Mouse (Mus musculus) CH12F3 (cell line): Measurements from ENCODE around the gene Rln3.
"Not testable (repeated sequence)": the region's sequence is repeated elsewhere in the genome, so short reads cannot be mapped to it uniquely, and the experiment has no call there.

Source experiments
- in situ Hi-C: fragments of 300-500 bp; cut with MboI; formaldehyde crosslinking; loops from 2 replicates; pipeline ENCODE4 v1.14.3; 2020; ENCODE audit warnings: low sequenced_read_pairs

The Rln3 gene

DNA sequence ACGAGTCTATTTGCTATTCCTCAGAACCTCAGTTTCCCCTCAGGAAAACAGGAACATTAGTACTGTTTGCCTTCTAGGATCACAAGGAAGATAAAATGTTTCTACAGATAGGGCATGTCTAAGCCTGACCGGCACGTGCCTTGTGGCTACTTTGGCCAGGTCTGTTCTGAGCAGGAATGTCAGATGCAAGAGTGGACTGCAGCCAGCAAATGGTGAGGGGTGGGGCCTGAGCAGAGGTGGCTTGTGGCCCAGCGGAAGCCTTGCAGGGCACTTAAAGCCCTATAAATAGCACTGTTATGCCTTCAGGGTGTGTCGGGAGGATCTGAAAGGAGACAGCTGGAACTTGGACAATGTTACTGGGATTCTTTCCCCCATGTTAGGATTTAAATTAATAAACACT lies 21.7 kb downstream of the Rln3 start:
- in situ Hi-C loops = no loop called here

DNA sequence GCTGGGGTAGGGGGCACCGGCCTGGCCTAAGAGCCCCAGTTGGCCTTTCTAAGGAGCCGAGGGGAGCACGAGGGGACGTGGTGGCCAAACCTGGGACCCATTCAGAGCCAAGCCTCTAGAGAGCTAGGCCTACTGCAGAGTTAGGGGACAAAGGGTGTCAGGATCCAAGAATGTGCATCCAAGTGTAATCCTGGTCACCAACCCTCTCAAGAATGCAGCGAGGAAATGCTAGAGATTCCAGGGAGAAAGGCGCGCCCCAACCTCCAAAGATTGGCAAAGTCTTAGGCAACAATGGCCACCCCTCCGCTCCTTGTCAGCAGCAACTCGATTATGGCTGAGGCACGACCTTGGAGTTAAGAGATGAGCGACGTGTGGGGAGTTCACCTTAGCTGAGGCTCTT lies 23.2 kb downstream of the Rln3 start:
- in situ Hi-C loops = no loop called here

DNA sequence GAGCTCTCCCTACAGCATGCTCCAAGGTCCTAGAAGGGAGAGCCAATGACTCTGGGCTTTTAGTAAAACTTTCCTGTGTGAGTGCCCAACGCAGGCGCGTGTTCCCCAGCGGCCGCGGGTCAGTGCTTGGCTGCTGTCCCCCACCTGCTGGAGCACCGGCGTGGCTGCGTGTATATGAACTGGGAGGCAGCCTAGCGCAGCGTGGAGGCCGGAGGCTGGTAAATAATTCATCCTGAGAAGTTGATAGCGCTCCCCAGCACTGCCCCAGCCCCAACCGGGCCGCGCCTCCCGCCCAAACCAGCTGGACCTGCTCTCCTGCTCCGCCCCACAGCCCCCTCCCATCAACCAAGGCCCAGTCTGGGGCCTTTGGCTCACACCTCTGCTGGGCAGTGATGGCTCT lies 23.7 kb downstream of the Rln3 start, which contains the start of gene Palm3:
Palm3 (plus strand) TSS at position 376 of the 400 bp plus-strand sequence.
- in situ Hi-C loops = no loop called here

DNA sequence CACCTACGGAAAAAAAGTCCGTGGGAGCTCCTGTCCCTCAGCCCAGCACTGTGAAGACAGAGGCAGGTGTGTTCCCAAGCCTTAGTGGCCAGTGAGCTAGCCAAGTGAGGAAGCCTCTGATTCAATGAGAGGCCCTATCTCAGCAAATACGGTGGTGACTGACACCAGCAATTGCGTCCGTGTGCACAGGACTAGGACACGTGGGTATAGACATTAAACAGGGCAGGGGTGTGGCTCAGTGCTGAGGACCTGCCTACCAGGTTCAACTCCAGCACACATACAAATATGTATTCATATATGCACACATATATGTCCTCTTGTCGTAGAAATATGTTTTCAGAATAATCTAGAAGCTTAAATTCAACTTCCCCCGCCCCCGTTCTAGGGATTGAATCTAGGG lies 25.1 kb downstream of the Rln3 start:
- in situ Hi-C loops = no loop called here

DNA sequence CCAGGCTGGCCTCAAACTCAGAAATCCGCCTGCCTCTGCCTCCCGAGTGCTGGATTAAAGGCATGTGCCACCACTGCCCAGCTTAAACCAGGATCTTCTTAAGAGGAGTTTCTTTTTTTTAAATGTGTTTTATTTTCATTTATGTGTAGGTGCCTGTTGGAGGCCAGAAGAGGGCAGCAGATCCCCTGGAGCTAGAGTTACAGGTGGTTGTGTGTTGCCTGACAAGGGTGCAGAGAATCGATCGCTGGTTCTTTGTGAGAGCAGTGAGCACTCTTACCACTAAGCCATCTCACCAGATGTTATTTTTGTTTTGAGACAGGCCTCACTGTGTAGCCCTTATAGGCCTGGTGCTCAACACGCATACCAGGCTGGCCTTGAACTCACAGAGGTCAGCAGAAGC lies 29.0 kb downstream of the Rln3 start:
- in situ Hi-C loops = no loop called here

DNA sequence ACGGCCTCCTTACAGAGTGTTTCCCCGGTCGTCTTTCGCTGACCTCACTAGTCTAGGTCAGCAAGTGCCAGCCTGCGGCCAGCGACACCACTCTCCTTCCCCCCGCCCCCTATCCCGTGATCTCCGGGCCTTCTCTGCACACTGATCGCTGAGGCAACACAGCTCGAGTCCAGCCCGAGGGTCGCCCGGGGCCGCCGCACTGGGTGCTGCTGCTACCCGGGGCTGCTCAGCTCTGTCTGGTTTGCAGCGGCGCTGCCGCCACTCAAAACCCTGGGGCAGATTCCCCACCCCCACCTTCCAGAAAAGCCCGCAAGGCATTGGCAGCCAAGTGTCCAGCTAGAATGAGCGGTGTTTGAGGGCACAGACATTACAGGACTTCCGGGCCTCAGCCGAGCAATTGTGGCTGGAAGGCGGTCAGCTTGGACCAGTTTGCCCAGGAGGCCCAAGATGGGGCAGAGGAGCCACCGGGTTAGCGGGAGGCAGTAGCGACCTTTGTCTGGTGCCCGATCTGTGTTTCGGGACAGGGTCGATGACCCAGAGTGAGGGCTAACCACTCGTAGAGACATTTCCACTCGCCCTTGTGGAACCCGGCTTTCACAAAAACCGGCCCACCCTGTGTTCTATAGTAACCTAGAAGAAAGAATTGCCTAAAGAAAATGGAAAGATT lies 32.2 kb downstream of the Rln3 start:
- in situ Hi-C loops = no loop called here

DNA sequence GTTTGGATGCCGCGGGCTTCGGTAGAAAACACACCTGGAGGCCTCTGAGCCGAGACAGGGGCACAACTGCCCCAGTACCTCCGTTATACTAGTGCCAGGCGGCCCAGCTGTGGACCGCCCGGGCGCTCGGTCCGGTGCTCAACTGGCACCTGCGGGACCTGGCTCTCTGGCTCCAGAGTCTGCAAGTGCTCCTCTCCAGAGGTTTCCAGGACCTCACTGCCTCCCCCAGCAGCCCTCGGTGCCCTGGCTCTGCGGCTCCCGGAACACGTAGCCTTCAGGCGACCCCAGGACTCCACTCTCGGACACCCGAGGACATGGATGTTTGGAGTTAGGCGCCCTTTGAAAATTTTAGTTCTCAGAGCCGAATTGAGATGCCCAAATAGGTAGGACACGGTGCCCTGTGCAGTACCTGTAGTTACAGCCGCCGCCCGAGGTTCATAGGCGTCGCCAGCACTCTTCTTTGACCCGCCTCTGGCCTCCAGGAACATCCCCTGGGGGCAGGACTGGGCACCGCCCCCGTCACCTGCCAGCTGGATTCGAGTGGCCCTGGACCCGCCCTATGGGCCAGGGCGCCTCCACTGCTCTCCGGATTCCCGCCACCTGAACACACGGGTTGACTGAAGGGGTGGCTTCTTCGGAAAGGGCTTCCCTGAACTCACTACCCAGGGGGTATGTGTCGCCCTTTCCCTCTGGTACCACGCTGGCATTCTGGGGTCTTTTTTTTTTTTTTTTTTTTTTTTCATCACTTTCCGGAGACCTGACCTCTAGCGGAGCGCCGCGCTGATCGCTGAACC lies 32.9 kb downstream of the Rln3 start, which contains the start of gene 2210011C24Rik:
2210011C24Rik (minus strand) TSS at position 467 of the 794 bp plus-strand sequence.
- in situ Hi-C loops = no loop called here

DNA sequence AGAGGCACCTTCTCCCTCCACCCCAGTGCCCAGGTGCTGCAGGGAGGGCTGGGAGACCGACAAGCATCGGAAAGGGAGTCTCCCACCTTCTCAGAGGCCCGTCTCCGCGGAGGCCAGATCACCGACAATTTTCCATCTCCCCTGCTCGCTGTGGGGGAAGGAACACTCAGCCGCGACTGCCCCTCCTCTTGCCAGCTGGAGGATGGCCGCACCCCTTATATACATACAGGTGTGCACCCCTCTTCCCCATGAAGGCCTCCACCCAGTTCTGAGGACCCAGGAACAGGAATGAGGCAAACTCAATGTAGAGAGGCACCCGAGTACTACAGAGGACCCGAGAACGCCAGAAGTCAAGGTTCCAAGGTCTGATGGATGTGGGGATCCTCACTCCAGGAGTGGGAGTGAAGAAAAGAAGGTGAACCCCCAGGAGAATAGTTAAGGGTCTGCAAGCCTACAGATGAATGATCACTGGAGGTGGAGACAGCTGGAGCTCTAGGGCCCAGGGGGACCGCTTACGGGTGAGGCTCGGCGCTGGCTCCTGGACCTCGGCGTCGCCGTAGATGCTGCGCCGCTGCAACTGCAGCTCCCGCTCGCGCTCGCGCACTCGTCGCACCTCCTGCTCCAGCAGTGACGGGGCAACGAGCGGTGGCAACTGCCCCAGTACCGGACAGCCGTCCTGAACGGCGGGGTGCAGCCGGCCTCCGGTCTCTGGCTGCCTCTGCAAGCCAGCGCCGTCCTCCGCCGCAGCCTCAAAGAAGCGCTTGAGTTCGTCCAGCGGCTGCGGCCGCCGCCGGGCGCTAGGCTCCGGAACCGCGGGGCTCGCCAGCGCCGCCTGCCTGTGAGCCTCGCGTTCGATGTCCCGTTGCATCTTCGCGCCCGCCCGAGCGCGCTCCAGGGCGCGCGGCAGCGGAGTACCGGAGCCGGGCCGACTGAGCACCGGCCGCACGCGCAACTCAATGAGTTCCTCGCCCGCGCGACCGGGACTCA lies 33.9 kb downstream of the Rln3 start:
- in situ Hi-C loops = no loop called here

DNA sequence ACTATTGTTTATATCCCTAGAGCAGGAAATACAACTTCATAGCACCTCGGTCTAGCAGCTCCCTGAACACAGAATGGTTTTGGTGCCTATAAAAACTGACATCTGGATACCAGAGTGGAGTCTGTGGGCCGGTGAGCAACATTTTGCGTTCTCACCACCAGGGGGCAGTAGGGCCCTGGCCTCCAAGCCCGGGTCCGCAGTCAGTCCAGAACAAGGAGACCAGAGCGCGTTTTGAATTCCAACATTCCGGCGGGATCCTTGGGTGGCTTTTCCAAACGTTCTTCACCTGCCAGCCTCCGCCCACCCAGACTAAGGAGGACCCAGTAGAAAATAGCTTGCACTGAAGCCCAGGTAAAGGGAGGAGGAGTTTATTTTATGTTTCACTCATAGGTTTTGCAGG lies 34.9 kb downstream of the Rln3 start:
- in situ Hi-C loops = no loop called here

DNA sequence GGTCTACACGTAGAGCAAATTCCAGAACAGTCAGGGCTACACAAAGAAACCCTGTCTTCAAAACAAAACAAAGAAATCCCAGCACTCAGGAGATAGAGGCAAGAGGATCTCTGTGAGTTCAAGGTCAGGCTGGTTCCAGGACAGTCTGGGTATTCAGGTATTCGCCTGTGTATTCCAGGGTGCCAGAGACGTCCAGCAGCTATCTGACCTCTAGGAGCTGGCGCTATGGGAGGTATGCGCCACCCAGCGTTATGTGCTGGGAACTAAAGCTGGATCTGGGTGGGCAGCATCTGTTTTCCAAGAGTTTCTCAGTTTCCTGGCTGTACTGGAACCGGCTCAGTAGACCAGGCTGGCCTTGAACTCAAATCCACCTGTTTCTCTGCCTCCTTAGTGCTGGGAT lies 36.4 kb downstream of the Rln3 start:
- in situ Hi-C loops = no loop called here

DNA sequence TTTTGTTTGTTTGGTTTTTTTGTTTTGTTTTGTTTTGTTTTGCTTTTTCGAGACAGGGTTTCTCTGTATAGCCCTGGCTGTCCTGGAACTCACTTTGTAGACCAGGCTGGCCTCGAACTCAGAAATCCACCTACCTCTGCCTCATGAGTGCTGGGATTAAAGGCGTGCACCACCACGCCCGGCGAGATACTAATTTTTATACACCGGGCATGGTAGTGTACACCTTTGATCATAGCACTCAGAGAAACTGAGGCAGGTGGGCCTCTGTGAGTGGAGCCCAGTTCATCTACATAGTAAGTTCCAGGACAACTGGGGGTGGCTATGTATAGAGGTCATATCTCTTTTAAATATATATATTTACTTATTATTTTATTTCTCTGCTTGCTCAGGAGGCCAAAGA lies 39.3 kb downstream of the Rln3 start:
- in situ Hi-C loops = not testable (repeated sequence)

DNA sequence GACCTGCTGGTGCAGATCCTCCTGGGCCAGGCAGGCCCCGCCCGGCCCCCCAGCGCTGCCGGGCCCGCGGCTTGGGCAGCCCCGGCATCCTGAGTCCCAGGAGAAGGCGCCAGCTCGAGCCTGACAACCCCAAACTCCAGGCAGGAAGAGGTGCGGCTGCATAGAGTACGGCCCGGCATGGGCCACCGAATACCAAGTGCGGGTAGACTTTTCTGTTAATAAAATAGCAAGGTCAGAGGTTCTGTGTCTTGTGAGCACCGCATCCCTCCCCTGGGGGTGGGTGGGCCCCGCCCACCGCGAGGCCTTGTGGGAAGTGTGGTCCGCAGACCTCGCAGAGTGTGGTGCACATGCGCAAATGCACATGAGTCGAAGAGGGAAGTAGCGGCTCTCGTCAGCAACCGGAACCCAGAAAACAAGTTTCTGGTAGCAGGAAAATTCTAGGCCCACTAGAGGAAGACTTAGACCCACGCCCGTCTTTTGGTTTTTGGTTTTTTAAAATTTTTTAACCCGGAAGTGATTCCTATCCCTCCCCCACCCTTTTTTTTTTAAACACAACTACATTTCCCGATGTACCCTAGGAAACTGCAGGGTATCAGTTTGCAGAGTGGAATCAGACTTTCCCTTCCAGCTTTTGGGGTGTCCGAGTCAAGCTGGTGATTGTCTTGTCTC lies 40.1 kb downstream of the Rln3 start:
- in situ Hi-C loops = no loop called here

DNA sequence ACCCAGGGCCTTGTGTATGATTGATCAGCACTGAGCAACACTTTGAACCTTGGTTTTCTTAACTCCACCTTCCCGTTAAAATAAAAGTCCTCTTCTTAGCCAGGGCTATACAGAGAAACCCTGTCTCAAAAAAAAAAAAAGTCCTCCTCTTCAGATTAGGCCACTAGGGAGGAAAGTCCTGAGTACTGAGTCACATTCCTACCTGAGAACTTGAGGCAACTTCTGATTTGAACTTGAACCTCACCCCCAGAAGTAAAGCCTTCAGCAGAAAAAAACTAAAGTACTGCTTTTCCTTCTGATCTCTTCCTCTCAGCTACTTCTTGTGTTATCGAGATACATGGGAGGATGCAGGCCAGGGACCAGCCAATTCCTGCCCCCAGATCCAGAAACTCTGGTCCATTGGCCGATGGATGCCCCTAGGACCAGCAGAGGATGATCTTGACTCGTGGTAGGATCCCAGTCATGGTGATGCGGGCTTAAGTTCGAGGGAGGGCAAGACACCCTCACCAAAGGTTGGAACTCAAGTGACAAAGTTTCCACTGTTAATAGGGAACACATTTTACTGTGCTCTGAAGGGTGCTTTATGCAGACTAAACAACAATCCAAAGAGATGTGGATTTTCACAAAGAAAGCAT lies 41.1 kb downstream of the Rln3 start:
- in situ Hi-C loops = no loop called here

DNA sequence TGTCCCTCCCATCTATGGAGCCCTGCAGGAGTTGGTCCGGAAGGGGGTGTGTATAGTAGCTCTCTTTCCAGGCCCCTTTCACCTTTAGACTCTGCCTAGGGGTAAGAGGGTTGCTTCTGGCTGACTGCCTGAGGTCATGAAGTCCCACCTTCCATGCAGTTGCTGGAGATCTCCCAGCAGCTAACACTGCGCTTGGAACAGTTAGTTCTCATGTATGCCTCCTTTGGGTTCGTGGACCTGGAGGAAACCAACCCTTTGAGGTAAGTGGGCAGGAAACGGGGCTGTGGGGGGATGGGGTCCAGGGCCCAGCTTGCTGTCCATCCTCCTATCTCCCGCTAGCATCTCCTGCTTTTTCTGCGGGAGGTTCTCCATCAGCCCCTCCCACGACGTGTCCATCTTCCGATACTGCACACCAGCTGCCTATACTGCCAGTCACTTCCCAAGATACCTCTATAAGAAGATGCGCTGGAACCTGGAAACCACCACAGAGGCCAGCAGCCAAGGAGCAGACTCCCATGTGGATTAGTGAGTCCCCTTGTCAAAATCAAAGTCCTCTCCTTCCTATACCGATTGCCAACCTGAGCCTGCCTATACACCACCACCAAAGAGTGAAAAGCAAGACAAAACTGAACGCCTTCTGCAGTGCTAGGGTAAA lies 41.7 kb downstream of the Rln3 start:
- in situ Hi-C loops = no loop called here

DNA sequence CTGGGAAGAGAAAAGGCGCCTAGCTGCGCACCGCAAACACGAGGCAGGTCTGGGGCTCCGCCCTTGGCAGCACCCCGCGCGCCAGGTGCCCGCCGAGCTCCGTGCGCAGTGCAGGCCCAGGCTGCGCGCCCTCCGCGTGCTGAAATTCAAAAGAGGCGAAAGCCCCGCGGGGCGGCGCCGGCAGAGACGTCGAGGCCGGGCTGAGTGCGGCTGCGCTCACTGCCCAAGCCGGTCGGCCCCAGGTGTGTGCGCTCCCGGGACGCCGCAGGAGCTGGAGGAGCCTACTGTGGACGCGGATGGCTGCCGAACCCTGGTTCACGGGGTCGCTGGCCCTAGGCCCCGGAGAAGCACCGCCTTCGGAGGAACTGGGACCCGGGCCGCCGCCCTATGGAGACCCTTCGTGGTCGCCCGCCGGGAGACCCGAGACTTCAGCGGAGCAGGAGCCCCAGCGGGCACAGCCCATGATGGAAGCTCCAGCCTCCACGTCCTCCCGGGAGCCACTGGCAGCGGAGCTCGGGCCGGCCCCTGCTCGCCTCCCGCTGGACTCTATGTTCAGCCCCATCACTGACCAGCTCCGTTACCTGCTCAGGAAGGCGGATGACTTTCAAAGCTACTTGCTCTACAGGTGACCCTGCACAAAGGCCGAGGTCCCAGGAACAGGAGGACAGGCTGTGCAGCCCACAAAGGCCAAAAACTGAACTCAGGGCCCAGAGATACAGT lies 43.4 kb downstream of the Rln3 start, which contains the start of gene 1700067K01Rik:
1700067K01Rik (plus strand) TSS at position 222 of the 720 bp plus-strand sequence.
- in situ Hi-C loops = no loop called here

DNA sequence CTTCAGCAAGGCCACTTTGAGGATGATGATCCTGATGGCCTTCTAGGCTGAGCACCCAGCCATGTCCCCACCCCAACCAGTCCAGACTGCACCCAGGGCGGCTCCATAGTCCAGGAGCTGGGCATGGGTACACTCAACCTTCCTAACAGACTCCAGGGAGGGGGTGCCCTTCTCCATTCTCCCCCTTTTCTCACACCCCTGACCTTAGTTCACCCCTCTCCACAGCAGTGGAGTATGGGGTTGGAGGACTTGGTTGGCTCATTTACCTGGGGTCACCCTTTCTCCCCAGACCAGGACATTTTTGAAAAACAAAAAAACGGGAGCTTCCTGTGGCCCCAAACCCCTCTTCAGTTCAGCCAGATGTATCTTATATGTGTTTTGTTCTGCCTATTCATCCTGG lies 45.0 kb downstream of the Rln3 start:
- in situ Hi-C loops = no loop called here

DNA sequence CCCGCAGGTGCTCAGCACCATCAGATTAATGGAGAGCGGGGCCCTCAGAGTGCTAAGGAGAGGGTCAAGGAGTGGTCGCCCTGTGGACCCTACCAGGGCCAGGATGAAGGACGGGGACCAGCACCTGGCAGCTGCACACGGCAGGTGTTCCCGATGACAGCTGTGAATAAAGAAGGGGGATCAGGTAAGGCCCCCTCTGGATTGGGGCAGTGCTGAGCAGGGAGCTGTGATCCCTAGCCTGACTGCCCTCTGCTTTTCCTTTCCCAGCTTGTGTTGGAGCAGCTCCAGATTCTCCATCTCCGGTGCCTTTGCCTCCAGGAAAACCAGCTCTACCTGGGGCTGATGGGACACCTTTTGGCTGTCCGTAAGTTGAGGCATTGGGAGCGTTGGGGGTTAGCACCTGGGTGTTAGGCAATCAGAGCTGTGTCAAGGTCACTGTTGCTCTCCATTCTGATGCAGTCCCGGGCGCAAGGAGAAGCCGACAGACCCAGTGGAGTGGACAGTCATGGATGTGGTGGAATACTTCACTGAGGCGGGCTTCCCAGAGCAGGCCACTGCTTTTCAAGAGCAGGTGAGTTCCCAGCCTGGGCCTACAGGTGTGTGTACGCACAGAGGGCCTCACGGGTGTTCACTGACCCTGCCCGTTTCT lies 45.6 kb downstream of the Rln3 start:
- in situ Hi-C loops = no loop called here
